Mouse (Mus musculus): ENCODE measurements around the gene Smyd3. TPM values are rescaled to one million over a fixed set of nuclear protein-coding genes. Genes with fewer than 3 reads are reported as not detected.

Smyd3 gene
- polyA plus RNA-seq, 1 experiment from 2014 or later = 26.3 TPM

DNA sequence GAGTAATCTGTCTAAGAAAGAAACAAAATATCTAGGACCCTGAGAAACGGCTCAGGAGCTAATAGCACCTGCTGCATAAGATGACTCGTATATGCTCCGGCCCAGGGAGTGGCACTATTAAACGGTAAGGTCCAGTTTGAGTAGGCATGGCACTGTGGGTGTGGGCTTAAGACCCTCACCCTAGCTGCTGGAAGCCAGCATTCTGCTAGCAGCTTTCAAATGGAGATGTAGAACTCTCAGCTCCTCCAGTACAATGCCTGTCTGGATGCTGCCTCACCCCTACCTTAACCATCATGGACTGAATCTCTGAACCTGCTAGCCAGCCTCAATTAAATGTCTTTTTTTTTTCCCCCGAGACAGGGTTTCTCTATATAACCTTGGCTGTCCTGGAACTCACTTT lies 55.5 kb downstream of the Smyd3 start:
- no peak for DNase-seq (ENCODE audit: low spot score)
- H3K4me3 ChIP-seq (ENCODE audit: low read depth, low read length) = no peak overlapping the region
- 84% methylated on average over 5 of the region's 5 CpGs for WGBS
- H3K4me2 ChIP-seq (ENCODE audit: low read depth, low read length) = no peak overlapping the region
- H3K4me1 ChIP-seq (ENCODE audit: control insufficient read depth, insufficient read depth, low read length) = peaks cover 2% of the 10 kb centered on the region
- H3K27me3 ChIP-seq (ENCODE audit: control insufficient read depth, insufficient read depth, low read length) = no peaks in the 10 kb centered on the region
- H3K27ac ChIP-seq (replicated peaks; ENCODE audit: low read depth, low read length) = no peak overlapping the region
- H3K9me3 ChIP-seq (replicated peaks; ENCODE audit: control insufficient read depth, low read length) = no peaks in the 10 kb centered on the region
- no peaks in the 10 kb centered on the region for H3K36me3 ChIP-seq (replicated peaks; ENCODE audit: control insufficient read depth, insufficient read depth, low read depth, low read length)
- no peak overlapping the region for H3K9ac ChIP-seq (replicated peaks; ENCODE audit: low read length)
- ATAC-seq (replicated peaks; ENCODE audit: insufficient number of reproducible peaks, low FRiP score, low TSS enrichment, low read depth) = no peak

DNA sequence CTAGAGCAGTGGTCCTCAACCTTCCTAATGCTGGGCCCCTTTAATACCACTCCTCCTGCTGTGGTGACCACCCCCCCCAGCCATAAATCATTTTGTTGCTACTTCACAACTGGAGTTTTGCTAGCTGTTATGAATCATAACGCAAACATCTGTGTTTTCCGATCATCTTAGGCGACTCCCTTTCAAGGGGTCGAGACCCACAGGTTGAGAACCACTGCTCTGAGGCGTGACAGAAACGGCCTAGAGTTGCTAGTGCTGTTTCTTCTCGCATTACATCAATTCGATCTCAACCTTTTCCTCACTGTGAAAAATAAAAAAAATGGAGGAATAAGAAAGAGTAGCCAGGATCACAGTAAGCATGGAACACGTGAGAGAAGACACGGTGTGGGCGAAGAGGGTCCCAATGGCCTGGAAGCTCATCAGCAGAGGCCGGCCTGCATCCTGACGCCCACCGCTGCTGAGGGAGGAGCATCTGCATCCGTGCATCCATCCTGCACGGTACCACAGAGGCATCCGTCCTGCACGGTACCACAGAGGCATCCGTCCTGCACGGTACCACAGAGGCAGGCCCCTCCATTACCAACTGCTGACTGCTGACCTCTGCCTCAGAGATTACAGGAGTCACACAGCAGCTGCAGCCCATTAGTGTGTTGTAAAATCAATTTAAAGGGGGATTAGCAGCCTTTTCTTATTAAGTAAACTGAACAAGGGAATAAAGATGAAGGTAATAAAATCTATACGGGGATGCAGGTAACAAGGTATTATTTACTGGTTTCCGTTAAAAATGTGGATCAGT lies 56.6 kb downstream of the Smyd3 start:
- Histone ChIP-seq H3K4me2 (ENCODE audit: low read depth, low read length) (no peak overlapping the region), H3K4me1 (ENCODE audit: control insufficient read depth, insufficient read depth, low read length) (peaks cover 2% of the 10 kb centered on the region), H3K27ac (replicated peaks; ENCODE audit: low read depth, low read length) (no peak overlapping the region), H3K4me3 (ENCODE audit: low read depth, low read length) (no peak overlapping the region), H3K36me3 (replicated peaks; ENCODE audit: control insufficient read depth, insufficient read depth, low read depth, low read length) (no peaks in the 10 kb centered on the region), H3K9ac (replicated peaks; ENCODE audit: low read length) (no peak overlapping the region), H3K9me3 (replicated peaks; ENCODE audit: control insufficient read depth, low read length) (no peaks in the 10 kb centered on the region), H3K27me3 (ENCODE audit: control insufficient read depth, insufficient read depth, low read length) (no peaks in the 10 kb centered on the region)
- DNase-seq (ENCODE audit: low spot score) (peak; percentile 61), ATAC-seq (replicated peaks; ENCODE audit: insufficient number of reproducible peaks, low FRiP score, low TSS enrichment, low read depth) (0 out of 2 replicates have a peak, but pooled peaks have one; percentile 40)
- 53% methylated on average over 22 of the region's 22 CpGs for WGBS

GRCm38 (mm10) chr1:179458987-179459368 lies 58.9 kb downstream of the Smyd3 start:
- Histone ChIP-seq H3K4me3 (ENCODE audit: low read depth, low read length) (no peak overlapping the region), H3K4me1 (ENCODE audit: control insufficient read depth, insufficient read depth, low read length) (peaks cover 2% of the 10 kb centered on the region), H3K27me3 (ENCODE audit: control insufficient read depth, insufficient read depth, low read length) (no peaks in the 10 kb centered on the region), H3K9ac (replicated peaks; ENCODE audit: low read length) (no peak overlapping the region), H3K27ac (replicated peaks; ENCODE audit: low read depth, low read length) (peak overlapping the region; percentile 2; the same call in 1 of the 2 replicates), H3K36me3 (replicated peaks; ENCODE audit: control insufficient read depth, insufficient read depth, low read depth, low read length) (no peaks in the 10 kb centered on the region), H3K4me2 (ENCODE audit: low read depth, low read length) (no peak overlapping the region), H3K9me3 (replicated peaks; ENCODE audit: control insufficient read depth, low read length) (no peaks in the 10 kb centered on the region)
- DNase-seq (ENCODE audit: low spot score) (no peak), ATAC-seq (replicated peaks; ENCODE audit: insufficient number of reproducible peaks, low FRiP score, low TSS enrichment, low read depth) (no peak)
- WGBS = 34% methylated on average over 10 of the region's 10 CpGs

- Histone ChIP-seq H3K4me1 (ENCODE audit: control insufficient read depth, insufficient read depth, low read length) (peaks cover 2% of the 10 kb centered on the region), H3K36me3 (replicated peaks; ENCODE audit: control insufficient read depth, insufficient read depth, low read depth, low read length) (no peaks in the 10 kb centered on the region), H3K27me3 (ENCODE audit: control insufficient read depth, insufficient read depth, low read length) (no peaks in the 10 kb centered on the region), H3K9me3 (replicated peaks; ENCODE audit: control insufficient read depth, low read length) (no peaks in the 10 kb centered on the region), H3K9ac (replicated peaks; ENCODE audit: low read length) (no peak overlapping the region), H3K4me2 (ENCODE audit: low read depth, low read length) (no peak overlapping the region), H3K27ac (replicated peaks; ENCODE audit: low read depth, low read length) (peak overlapping the region; percentile 16; the same call in 1 of the 2 replicates), H3K4me3 (ENCODE audit: low read depth, low read length) (no peak overlapping the region)
- ATAC-seq (replicated peaks; ENCODE audit: insufficient number of reproducible peaks, low FRiP score, low TSS enrichment, low read depth) (no peak), DNase-seq (ENCODE audit: low spot score) (peak; percentile 70)
- WGBS = 20% methylated on average over 9 of the region's 9 CpGs
Observed at GRCm38 (mm10) chr1:179458236-179458986, 59.4 kb downstream of the Smyd3 start.

DNA sequence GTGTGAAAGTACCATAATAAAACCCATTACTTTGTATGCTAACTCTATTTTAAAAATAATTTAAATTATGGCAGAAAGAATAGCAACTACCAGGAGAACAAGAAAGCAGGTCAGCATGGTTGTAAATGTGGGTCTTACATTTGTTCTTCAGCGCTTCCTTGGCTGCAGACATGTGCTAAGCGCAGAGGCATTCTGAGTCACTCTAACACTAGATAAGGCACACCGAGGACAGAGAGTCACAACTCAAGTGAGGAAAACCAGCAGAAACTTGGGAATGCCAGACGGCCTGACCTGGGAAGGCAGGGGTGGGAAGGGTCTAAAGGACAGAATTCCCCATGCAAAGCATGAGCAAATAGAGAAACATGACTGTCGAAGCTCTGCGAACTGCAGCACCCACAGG lies 63.2 kb downstream of the Smyd3 start:
- H3K36me3 ChIP-seq (replicated peaks; ENCODE audit: control insufficient read depth, insufficient read depth, low read depth, low read length) = no peaks in the 10 kb centered on the region
- no peaks in the 10 kb centered on the region for H3K9me3 ChIP-seq (replicated peaks; ENCODE audit: control insufficient read depth, low read length)
- H3K27ac ChIP-seq (replicated peaks; ENCODE audit: low read depth, low read length) = no peak overlapping the region
- no peaks in the 10 kb centered on the region for H3K27me3 ChIP-seq (ENCODE audit: control insufficient read depth, insufficient read depth, low read length)
- no peak overlapping the region for H3K4me3 ChIP-seq (ENCODE audit: low read depth, low read length)
- no peak for DNase-seq (ENCODE audit: low spot score)
- no peak overlapping the region for H3K4me2 ChIP-seq (ENCODE audit: low read depth, low read length)
- ATAC-seq (replicated peaks; ENCODE audit: insufficient number of reproducible peaks, low FRiP score, low TSS enrichment, low read depth) = no peak
- H3K4me1 ChIP-seq (ENCODE audit: control insufficient read depth, insufficient read depth, low read length) = no peaks in the 10 kb centered on the region; the same call in 1 of the 2 replicates
- H3K9ac ChIP-seq (replicated peaks; ENCODE audit: low read length) = no peak overlapping the region
- WGBS = 60% methylated on average over 6 of the region's 6 CpGs

- DNase-seq (ENCODE audit: low spot score) (peak; percentile 56), ATAC-seq (replicated peaks; ENCODE audit: insufficient number of reproducible peaks, low FRiP score, low TSS enrichment, low read depth) (no peak)
- Histone ChIP-seq H3K9ac (replicated peaks; ENCODE audit: low read length) (no peak overlapping the region), H3K36me3 (replicated peaks; ENCODE audit: control insufficient read depth, insufficient read depth, low read depth, low read length) (no peaks in the 10 kb centered on the region), H3K9me3 (replicated peaks; ENCODE audit: control insufficient read depth, low read length) (no peaks in the 10 kb centered on the region), H3K4me3 (ENCODE audit: low read depth, low read length) (no peak overlapping the region), H3K27me3 (ENCODE audit: control insufficient read depth, insufficient read depth, low read length) (no peaks in the 10 kb centered on the region), H3K4me2 (ENCODE audit: low read depth, low read length) (no peak overlapping the region), H3K27ac (replicated peaks; ENCODE audit: low read depth, low read length) (no peak overlapping the region), H3K4me1 (ENCODE audit: control insufficient read depth, insufficient read depth, low read length) (no peaks in the 10 kb centered on the region)
- 79% methylated on average over 2 of the region's 2 CpGs for WGBS
Observed at GRCm38 (mm10) chr1:179451211-179451610, 66.6 kb downstream of the Smyd3 start.

GRCm38 (mm10) chr1:179446845-179447212 lies 71.0 kb downstream of the Smyd3 start:
- Histone ChIP-seq H3K27me3 (ENCODE audit: control insufficient read depth, insufficient read depth, low read length) (no peaks in the 10 kb centered on the region), H3K4me1 (ENCODE audit: control insufficient read depth, insufficient read depth, low read length) (no peaks in the 10 kb centered on the region), H3K27ac (replicated peaks; ENCODE audit: low read depth, low read length) (peak overlapping the region; percentile 38; the same call in 1 of the 2 replicates), H3K9ac (replicated peaks; ENCODE audit: low read length) (no peak overlapping the region; the same call in 1 of the 2 replicates), H3K9me3 (replicated peaks; ENCODE audit: control insufficient read depth, low read length) (no peaks in the 10 kb centered on the region), H3K4me2 (ENCODE audit: low read depth, low read length) (no peak overlapping the region), H3K4me3 (ENCODE audit: low read depth, low read length) (no peak overlapping the region), H3K36me3 (replicated peaks; ENCODE audit: control insufficient read depth, insufficient read depth, low read depth, low read length) (no peaks in the 10 kb centered on the region)
- 19% methylated on average over 2 of the region's 2 CpGs for WGBS
- peak; percentile 47 for ATAC-seq (replicated peaks; ENCODE audit: insufficient number of reproducible peaks, low FRiP score, low TSS enrichment, low read depth)
- DNase-seq (ENCODE audit: low spot score) = no peak
